Mouse (Mus musculus): ENCODE results near the gene Ssr2.
A peak's percentile ranks its signal among the peaks of the same experiment; 100 is the strongest.

Ssr2 gene

DNA sequence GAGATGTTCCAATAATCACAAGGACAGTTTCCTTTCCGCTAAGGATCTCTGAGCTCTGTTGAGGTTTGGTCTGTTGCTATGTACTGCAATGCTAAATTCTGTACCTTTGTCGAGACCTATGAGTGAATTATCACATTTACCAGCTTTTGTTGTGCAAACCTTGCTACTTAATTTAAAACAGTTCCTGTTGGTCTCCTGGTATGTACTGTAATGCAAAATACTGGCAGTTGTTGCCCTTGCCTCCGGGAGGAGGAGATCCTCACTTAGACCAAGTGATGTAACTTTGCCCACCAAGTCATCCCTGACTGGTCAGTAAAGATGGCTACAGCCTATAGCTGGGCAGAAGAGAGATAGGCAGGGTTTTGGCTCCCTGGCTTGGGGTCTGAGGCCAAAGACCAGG is at the start of gene Ssr2:
Ssr2 (plus strand) TSS at position 337 of the 400 bp plus-strand sequence.
- no peak for DNase-seq (ENCODE audit: low spot score)

DNA sequence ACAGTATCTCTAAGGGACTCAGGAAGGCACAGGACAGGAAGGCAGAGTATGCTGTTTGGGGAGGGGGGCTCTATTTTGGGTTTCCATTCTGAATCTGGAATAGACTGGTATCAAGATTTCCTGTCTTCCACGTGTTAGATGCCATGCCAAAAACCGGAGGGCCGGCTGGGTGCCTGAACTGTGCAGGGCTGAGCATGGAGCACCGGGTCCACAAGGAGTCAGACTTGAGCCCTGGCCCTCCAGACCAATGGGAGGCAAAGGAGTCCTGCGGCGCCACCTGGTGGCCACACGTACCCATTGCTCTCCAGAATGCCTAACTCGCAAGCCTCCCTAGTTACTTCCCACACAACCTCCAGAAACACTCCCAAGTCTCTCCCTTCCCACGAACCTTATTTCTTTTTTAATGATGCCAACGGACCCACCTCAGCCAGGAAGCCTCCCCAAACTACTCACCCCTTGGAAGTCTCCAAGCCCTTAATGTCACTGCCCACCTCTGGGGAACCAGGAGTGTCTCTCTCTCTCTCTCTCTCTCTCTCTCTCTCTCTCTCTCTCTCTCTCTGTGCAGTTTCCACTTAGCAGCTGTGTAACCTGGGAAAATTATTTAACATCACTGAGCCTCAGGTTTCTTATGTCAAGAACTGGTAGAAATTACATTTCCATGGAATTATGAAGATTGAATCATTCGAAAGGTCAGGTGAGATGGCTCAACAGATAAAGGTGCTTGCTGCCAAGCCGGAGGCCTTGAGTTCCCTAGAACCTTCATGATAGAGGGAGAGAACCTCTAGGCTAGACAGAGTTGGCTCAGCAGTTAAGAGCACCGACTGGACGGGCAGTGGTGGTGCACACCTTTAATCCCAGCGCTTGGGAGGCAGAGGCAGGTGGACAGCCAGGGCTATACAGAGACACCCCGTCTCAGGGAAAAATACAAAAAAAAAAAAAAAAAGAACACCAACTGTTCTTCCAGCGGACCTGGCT is 49.2 kb upstream of the Ssr2 start:
- DNase-seq (ENCODE audit: low spot score): peak; percentile 66

DNA sequence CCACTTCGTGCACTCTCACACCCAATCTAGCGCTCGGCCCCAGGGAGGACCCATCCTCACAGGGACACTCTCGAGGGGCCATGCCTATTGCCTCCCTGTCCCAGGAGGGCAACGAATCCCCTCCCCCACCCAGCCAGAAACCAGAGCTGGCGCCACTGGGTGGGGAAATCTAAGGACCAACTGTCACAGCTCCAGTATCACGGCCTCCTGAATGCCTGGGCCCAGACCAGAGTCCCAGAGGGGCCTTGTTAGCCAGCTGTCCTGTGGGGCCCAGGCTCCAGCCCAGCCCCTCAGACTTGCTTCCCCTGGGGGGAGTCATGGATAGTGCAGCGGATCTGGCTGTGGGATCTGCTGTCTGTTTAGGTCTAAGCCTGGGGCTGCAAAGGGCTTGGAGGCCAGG is 48.1 kb upstream of the Ssr2 start:
- DNase-seq (ENCODE audit: low spot score): no peak

DNA sequence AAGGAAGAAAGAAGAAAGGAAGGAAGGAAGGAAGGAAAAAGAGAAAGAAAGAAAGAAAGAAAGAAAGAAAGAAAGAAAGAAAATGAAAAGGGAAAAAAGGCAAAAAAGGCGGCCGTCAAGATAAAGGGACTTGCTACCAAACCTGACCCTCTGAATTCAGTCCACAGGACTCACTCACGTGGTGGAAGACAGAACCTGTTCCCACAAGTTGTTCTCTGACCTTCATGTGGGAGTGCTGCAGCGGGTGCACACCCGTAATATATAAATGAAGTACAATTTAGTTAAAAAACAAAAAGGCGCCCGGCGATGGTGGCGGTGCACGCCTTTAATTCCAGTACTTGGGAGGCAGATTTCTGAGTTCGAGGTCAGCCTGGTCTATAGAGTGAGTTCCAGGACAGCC is 47.0 kb upstream of the Ssr2 start:
- DNase-seq (ENCODE audit: low spot score): no peak

DNA sequence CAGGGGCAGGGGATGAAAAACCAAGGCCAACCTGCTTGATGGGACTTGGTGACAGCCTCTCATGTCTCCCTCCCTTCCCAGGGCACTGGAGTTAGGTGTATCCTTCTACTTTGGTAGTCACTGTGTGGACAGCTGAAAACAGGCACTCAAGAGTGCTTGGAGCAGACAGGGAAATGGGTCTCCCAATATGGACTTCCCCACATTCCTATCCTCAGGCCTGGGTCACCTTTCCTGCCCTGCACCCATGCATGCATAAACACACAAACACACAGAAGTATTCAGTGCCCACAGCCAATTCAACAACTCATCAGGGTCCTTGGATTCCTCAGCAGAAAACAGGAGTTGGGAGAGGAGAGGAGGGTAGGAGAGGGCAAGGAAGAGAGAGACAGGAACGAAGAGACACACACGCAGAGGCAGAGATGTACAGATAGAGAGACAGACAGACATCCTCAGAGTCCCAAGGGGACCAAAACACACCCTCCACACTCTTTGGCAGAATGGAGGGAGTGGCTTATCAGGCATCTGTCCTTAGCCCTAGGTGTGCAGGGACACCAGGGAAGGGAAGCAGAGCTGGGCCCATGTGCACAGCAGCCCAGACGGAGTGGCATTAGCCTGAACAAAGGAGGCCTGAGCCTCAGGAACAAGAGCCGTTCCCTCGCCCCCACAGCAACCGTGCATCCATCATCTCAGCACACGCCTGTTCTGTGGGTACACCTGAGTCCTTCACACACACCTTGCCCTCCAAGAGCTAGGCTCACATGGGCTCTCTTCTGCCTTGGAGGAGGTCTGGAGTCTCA is 46.3 kb upstream of the Ssr2 start:
- no peak for DNase-seq (ENCODE audit: low spot score)

DNA sequence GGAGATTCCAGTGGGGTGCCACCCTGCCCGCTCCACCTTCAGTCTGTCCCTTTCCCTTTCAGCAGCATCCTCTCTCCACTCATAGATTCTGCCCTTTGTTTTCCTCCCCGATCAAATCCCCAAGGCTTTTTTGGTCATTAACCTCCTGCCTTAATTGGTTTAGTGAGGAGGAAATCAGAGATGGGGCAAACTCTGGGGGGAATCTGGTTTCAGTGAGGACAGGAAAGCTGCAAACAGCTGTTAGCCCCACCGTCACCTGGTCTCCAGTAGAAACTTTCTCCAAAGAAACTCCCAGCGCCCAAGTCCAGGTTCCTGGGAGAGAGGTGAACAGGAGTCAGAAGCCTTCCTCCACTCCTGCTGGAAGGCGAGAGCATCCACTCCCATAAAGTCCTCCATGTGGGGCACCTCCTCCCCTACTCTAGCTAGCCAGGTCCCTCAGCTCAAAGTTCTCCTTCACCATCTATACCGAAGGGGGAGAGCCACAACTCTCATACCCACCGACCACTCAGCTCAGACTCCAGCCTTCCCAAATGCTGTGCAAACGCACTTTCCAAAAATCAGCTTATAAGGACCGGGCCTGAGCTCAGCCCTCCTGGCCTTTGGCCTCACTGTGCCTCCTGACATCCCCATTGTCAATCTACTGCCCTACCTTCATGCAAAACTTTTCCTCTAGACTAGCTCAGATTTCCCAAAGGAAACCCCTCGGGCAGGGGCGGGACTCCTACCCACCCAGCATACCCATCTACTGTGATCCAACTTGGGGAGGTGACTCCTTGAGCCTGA is 45.4 kb upstream of the Ssr2 start:
- no peak for DNase-seq (ENCODE audit: low spot score)

DNA sequence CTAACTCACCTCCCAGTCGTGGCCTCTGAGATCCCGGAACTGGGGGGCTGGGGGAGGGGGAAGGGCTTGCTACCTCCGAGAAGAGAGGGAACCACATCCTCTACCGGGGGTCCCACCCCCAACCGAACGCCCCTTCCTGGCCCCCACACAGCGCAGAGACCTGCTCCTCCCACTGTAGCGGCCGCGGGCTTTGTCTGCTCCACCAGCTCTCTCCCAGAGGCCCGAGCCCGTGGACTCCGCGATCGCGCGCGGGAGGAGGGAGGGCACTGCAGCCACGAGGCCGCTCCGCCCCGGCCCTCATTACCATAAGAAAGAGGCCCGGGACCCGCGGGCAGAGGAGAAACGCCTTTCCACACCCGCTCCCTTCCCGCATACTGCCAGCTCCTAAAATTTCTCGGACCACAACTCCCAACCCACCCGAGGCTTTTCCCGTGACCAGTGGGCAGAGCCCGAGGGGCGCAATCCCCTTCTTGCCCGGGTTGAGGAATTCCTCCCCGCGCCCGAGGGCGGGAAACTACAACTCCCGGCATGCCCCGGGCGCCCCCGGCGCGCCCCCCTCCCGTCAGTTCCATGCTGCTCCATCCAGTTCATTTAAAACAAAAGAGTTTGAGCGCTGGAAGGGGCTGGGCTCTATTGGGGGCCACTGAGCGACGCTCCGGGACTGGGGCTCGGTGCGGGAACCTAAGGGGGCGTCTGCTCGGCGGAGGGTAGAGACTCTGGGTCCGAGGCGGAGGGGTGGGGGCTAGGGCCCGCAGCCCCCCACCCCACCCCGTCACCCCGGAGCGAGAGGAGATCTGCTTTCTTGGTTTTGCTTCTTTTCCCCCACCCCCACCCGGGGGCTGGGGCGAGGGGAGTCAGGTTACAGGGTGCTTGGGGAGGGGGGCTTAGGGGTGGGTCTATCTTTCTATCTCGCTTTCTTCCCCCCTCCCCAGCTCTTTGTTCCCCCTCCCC is 44.1 kb upstream of the Ssr2 start:
- peak; percentile 84 for DNase-seq (ENCODE audit: low spot score)

DNA sequence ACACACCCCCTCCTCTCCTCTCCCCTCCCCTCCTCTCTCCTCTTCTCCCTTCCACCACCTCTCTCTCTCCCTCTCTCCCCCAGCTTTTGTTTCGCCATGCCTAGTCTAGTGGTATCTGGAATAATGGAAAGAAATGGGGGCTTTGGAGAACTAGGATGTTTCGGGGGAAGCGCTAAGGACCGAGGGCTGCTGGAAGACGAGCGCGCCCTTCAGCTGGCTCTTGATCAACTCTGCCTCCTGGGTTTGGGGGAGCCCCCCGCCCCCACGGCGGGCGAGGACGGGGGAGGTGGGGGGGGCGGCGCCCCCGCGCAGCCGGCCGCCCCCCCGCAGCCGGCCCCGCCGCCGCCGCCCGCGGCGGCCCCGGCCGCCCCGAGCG is 43.4 kb upstream of the Ssr2 start, which contains the start of gene Mex3a:
Mex3a (plus strand) TSS at position 97 of the 376 bp plus-strand sequence.
- no peak for DNase-seq (ENCODE audit: low spot score)

DNA sequence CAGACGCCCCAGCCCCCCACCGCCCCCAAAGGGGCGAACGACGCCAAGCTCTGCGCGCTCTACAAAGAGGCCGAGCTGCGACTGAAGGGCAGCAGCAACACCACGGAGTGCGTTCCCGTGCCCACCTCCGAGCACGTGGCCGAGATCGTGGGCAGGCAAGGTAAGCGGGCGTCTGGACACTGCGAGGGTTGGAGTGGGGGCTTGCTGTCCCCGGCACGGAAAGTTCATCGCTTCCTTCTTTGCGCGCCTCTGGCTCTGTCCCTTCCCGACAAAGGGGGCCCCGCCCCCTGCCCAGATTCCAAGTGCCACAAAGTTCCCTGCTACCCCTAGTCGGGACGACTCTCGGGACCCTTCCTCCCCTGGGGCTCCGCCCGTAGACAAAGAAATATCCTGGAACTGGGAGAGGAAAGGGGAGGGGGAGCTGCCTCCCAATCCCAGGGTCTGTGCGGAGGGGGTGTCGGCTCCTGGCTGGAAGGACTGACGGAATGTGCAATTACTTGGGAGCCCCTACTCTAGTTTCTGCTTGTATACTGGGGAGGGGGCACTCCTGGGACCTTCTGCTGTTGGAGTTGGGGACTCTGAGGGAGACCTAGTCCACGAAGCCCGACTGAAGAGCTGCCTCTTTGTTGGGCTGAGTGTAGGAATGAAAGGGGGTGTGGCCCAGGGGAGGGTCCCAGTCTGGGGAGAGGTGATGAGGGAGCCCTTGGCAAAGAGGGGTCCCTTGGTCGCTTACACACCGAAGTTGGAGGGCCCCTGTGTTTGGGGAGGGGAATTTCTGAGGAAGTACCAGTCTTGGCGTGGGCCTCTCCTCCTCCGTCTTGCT is 42.8 kb upstream of the Ssr2 start:
- no peak for DNase-seq (ENCODE audit: low spot score)

DNA sequence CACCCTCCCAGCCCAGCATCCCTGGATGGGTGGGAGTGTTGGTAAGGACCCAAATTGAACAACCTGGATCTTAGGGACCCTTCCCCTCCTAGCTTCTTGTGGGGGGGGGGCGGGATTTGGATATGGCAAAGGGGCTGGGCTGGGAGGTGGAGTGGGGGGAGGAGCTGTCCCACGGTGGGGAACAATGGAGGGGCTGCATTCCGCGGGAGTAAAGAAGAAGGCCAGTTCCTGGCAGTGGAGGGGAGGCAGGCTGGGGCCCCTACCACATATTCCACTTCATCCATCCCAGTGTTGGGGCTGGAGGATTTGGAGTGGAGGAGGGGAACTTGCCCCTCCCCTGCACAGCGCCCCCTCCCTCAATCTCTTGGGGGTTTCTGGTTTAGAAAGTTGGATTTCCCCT is 42.0 kb upstream of the Ssr2 start:
- no peak for DNase-seq (ENCODE audit: low spot score)

DNA sequence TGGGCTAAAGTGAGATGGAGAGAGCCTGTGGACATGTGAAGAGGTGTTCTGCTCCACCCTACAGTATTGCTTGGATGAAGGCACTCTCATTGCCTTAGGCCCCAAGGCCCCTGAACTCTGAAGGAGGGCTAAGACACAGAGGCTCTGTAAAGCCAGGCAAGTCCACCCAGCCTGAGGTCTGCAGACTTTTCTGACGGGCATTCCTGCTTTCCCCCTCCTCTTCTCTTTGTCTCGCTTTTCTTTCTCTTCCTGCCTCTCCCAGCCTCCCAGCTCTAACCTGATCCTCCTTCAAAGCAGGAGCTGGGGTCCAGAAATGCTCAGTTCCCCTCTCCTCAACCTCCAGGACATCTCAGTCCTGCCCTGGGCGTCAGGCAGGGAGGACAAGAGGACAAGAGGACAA is 40.7 kb upstream of the Ssr2 start:
- no peak for DNase-seq (ENCODE audit: low spot score)

DNA sequence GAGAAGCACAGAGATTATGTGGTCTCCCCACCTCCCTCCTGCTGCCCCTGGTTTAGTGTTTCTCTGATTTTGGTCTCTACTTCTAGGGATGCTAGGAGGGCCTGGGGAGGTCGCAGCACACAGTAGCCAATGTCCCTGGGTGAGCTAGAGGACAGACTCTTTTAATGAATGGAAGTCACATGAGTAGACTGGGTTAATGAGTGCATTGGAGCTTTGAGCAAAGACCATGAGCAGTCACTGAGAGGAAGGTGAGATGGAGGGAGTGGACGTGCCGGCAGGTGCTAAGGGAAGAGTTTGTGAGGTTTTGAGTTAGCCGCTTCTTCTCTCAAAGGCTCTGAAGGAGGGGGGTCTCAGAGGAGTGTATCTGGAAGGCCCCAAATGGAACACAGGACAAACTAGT is 40.1 kb upstream of the Ssr2 start:
- no peak for DNase-seq (ENCODE audit: low spot score)

DNA sequence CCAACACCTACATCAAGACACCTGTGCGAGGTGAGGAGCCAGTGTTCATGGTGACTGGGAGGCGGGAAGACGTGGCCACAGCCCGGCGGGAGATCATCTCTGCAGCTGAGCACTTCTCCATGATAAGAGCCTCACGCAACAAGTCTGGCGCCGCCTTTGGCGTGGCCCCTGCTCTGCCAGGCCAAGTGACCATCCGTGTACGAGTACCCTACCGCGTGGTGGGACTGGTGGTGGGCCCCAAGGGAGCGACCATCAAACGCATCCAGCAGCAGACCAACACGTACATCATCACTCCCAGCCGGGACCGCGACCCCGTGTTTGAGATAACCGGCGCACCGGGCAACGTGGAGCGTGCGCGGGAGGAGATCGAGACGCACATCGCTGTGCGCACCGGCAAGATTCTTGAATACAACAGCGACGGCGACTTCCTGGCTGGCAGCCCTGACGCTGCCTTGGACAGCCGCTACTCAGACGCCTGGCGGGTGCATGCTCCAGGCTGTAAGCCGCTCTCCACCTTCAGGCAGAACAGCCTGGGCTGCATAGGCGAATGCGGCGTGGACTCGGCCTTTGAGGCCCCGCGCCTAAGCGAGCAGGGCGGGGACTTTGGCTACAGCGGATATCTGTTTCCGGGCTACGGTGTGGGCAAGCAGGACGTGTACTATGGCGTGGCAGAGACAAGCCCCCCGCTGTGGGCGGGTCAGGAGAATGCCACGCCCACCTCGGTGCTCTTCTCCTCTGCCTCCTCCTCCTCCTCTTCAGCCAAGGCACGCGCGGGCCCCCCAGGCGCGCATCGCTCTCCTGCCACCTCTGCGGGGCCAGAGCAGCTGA is 39.4 kb upstream of the Ssr2 start:
- DNase-seq (ENCODE audit: low spot score): no peak

DNA sequence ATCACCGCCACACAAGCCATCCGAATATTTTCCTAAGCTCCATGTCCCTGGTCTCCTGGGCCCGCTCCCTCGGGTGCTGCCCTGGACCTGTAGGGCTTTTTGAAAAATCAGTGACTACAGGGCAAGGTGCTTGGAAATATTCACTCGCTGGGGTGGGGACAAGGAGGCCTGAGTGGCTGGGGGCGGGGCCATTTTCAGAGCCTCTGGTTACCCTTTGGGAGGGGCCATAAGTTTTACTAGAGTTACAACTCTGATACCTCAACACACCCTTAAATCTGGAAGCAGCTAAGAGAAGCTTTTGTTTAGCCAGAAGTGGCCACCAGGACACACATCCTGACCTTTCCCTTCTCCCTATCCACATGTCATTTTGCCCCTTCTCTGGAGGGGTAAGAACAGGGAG is 38.5 kb upstream of the Ssr2 start:
- DNase-seq (ENCODE audit: low spot score): no peak

DNA sequence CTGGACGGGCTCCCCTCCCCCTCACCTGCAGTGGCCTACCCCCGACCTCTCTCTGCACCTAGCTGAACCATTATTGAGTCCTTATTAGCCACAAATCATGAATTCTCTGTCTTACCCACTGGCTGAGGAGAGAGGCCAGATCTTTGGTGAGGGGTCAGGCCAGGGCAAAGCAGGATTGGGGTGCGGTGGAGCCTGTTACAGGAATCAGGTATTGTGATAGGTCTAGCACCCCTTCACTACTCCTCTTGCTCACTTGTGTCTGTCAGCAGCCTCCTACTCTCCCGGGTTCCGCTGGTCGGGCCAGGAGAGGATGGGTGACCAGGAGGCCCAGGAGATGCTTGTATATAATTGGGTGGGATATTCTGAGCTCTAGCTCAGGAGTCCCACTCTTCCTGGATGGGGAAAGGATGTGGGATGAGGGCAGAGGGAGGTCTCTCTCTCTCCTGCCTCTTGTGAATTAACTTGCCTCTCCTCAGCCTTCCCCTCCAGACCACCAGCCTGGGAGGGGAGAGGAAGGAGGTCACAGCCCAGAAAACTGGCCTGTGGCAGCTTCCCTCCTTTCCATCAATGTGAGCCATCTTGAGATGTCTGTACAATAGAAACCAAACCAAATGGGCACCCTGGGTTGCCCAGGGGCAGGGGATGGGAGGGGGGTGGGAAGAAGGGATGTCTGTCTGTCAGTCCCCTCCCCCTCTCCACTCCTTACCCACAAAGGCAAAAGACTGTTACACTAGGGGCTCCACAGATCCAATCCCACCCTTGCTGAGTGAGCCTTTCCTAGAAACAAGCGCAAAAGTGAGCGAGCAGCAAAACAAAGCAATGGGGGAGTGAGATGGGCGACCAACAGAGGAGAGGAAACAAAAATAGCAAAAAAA is 37.2 kb upstream of the Ssr2 start:
- no peak for DNase-seq (ENCODE audit: low spot score)

DNA sequence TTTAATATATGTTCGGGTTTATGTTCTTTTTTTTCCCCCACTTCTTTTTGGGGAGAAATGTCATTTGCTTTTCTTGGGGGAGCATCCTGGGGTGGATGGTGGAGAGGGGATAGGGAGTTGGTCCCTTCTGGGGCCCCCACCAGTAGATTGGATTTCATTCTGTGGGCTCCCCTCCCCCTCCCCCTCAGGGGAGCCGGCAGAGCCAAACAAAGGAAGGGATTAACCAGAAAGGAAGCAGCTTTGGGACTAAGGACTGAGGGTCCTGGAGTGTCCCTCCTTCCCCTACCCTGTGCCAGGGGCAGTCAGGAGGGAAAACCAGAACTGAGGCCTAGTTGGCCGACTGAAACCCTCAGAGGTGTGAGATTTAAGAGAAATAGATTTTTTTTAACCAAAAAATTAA is 36.3 kb upstream of the Ssr2 start:
- no peak for DNase-seq (ENCODE audit: low spot score)

DNA sequence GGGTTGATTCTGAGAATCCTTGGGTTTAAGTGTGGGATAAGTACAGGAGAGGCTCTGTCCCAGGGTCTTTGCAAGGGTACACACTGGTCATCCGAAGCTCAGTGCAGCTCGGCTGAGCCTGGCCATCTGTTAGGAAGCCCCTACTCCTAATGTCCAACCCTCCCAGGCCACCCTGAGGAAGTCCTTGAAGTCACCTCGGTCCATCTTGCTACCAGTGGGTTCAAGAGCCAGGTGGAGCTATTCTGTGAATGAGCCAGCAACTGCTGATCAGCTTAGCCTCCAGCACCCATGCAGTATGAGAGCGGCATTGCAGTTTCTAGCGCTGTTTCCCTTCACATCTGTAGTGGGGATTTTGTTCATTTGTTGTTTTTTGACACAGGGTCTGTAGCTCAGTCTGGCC is 35.6 kb upstream of the Ssr2 start:
- DNase-seq (ENCODE audit: low spot score): no peak

DNA sequence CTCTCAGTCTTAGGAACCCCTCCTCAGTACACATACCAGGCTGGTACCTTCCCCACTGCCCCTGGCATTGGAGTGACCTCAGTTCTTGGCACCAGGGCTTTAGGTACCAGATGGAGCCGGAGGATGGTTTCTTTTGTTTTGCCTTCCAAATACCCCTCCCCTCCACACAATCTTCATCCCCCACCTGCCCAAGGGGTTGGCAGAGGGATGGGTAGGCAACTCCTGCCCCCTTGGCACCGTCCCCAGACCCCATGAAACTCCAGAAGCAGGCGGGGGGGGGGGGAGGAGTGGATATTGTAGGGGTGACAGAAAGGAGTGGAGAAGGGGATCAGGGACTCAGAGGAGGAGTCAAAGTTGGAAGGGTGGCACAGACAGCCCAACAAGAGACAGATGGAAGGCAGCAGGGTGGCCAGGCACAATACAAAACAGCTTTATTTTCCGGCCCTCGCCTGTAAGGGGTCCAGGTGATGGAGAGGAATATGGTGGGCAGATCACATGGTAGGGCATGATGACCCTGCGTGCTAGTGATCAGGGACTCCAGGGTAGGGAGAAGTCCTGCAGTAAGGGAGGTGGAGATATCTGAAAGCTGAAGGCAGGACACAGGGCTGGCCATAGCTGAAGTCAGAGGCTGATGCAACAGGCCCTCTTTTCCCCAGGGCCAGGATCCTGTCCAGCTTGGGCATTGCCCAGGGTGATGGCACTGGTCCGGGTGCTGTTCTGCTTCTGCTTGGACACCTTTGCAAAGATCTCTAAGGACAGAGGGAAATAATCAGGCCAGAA is 33.9 kb upstream of the Ssr2 start:
- DNase-seq (ENCODE audit: low spot score): no peak
